Mouse (Mus musculus): ENCODE data around the gene Gar1.

DNA sequence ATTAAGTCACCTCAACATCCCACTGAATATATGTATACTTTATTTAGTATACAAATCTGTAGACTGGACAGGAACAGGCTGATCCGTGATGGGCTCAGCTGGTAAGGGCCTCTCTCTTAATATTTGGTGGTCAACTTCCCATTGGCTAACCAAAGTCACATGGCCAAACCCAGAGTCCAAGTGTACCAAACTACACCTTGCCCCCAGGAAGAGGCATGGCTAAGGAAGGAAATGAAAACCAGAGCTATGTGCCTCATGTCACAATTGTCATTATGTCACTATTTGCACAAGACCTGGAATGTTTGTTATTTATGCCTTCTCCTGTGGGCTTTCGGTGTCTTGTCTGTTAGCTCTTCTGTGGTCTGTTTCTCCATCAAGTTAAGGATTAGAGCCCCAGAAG is 14.7 kb upstream of the Gar1 start:
- no peak for TF ChIP-seq CTCF (IDR thresholded peaks at IDR 0.05; ENCODE audit: low read depth, low read length)
- TF ChIP-seq POLR2A (IDR thresholded peaks at IDR 0.05; ENCODE audit: borderline replicate concordance, low read depth, low read length), result no peak
